Mouse (Mus musculus) E14TG2a.4 (cell line): ENCODE measurements at regions not wholly inside any gene's neighbourhood (a gene's known extent, or its start where the extent isn't known, plus 50 kb on each side); places are given as distances from the start of the nearest gene placed in this dataset.

Source experiments
- H3K27me3 ChIP-seq: 2 replicates; pipeline ENCODE4 v1.6.1; 2014; ENCODE audit warnings: low read length, control low read depth; ENCODE audit not compliant: insufficient read depth
- H3K36me3 ChIP-seq: 2 replicates; pipeline ENCODE4 v1.6.1; 2014; ENCODE audit warnings: low read length, control low read depth; ENCODE audit not compliant: insufficient read depth
- H3K4me1 ChIP-seq: replicated peaks from 2 replicates; pipeline ENCODE4 v1.6.1; 2014; ENCODE audit warnings: low read depth, low read length, control low read depth
- H3K4me3 ChIP-seq: replicated peaks from 2 replicates; pipeline ENCODE4 v1.5.1; 2014; ENCODE audit warnings: mild to moderate bottlenecking, low read length
- H3K9me3 ChIP-seq: 2 replicates; pipeline ENCODE4 v1.6.1; 2014; ENCODE audit warnings: low read length, control low read depth
- CTCF ChIP-seq: conservative IDR thresholded peaks from 2 replicates; pipeline ENCODE4 v1.5.1; 2014; ENCODE audit warnings: low read length
- NANOG ChIP-seq: IDR thresholded peaks from 2 replicates; pipeline ENCODE4 v1.6.1; 2014; ENCODE audit warnings: borderline replicate concordance, low read length, mixed read lengths
- POU5F1 ChIP-seq: IDR thresholded peaks from 2 replicates; pipeline ENCODE4 v1.6.1; 2014; ENCODE audit warnings: low read length, borderline replicate concordance

- Histone ChIP-seq H3K9me3 (no peaks in the 10 kb centered on the region), H3K4me1 (no peaks in the 10 kb centered on the region), H3K36me3 (no peaks in the 10 kb centered on the region), H3K4me3 (no peak overlapping the region), H3K27me3 (no peaks in the 10 kb centered on the region)
- TF ChIP-seq NANOG (no peak), CTCF (no peak), POU5F1 (no peak)
Measured at GRCm38 (mm10) chr13:5736472-5736871, 124.8 kb upstream of the Klf6 start.

DNA sequence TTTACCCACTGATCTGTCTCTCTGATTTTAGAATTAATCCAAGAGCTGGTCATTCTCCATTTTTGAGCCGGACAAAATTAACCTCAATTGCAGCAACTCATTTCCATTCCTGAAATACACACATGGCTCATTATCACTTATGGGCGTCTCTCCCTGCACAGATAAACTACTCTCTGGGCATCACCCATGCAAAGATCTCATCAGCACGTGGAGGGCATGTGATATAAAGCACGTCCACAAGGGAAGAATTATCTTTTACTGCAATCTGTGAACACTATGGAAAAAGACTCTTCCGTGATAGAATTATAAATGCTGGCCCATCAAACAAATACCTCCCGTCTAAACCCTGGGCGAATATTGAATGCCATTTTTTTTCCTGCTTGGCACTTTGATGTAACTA, 124.1 kb upstream of the Klf6 start:
- Histone ChIP-seq H3K9me3 (no peaks in the 10 kb centered on the region), H3K4me3 (no peak overlapping the region), H3K27me3 (no peaks in the 10 kb centered on the region), H3K36me3 (no peaks in the 10 kb centered on the region), H3K4me1 (no peaks in the 10 kb centered on the region)
- no peak for TF ChIP-seq NANOG
- no peak for TF ChIP-seq POU5F1
- TF ChIP-seq CTCF: no peak

GRCm38 (mm10) chr13:5740805-5741204, 120.5 kb upstream of the Klf6 start:
- no peak for TF ChIP-seq CTCF
- no peak for TF ChIP-seq NANOG
- Histone ChIP-seq H3K4me1 (no peaks in the 10 kb centered on the region), H3K4me3 (no peak overlapping the region), H3K27me3 (no peaks in the 10 kb centered on the region), H3K9me3 (peaks cover 12% of the 10 kb centered on the region; the same call in 1 of the 2 replicates), H3K36me3 (no peaks in the 10 kb centered on the region)

GRCm38 (mm10) chr13:5744949-5745348, 116.3 kb upstream of the Klf6 start:
- no peaks in the 10 kb centered on the region for H3K36me3 ChIP-seq
- H3K4me3 ChIP-seq: no peak overlapping the region
- no peaks in the 10 kb centered on the region for H3K27me3 ChIP-seq
- no peak for TF ChIP-seq NANOG
- no peak for TF ChIP-seq CTCF
- no peak for TF ChIP-seq POU5F1
- peaks cover 30% of the 10 kb centered on the region for H3K9me3 ChIP-seq
- H3K4me1 ChIP-seq: no peaks in the 10 kb centered on the region

GRCm38 (mm10) chr13:5757176-5757575, 104.1 kb upstream of the Klf6 start:
- Histone ChIP-seq H3K27me3 (no peaks in the 10 kb centered on the region), H3K4me3 (no peak overlapping the region), H3K4me1 (no peaks in the 10 kb centered on the region), H3K9me3 (no peaks in the 10 kb centered on the region), H3K36me3 (no peaks in the 10 kb centered on the region)
- TF ChIP-seq CTCF: no peak
- no peak for TF ChIP-seq POU5F1

DNA sequence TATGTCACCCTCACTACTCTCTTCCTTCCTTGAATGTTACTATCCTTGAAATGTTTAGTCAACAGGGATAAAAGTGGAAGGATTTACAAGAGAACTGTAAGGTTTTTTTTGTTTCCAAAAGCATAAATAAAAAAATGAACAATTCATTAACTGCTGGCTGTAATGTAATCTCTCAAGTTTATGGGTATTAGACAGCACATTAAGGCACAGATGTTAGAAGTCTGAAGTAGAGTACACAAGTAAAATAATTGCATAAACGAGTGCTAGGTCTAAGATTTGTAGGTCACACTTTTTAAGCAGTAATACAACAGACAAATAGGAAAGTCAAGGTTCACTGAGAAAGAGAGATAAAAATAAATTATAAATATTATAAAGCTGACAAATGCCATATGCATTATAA, 103.3 kb upstream of the Klf6 start:
- H3K9me3 ChIP-seq: no peaks in the 10 kb centered on the region
- H3K4me3 ChIP-seq: no peak overlapping the region
- no peaks in the 10 kb centered on the region for H3K36me3 ChIP-seq
- no peaks in the 10 kb centered on the region for H3K27me3 ChIP-seq
- no peaks in the 10 kb centered on the region for H3K4me1 ChIP-seq
- no peak for TF ChIP-seq POU5F1
- no peak for TF ChIP-seq CTCF
- TF ChIP-seq NANOG: no peak

GRCm38 (mm10) chr13:5760030-5760429, 101.3 kb upstream of the Klf6 start:
- Histone ChIP-seq H3K9me3 (no peaks in the 10 kb centered on the region), H3K4me1 (no peaks in the 10 kb centered on the region), H3K36me3 (no peaks in the 10 kb centered on the region), H3K27me3 (no peaks in the 10 kb centered on the region), H3K4me3 (no peak overlapping the region)
- TF ChIP-seq POU5F1: no peak
- no peak for TF ChIP-seq CTCF
- no peak for TF ChIP-seq NANOG

- Histone ChIP-seq H3K4me1 (no peaks in the 10 kb centered on the region), H3K27me3 (no peaks in the 10 kb centered on the region), H3K9me3 (no peaks in the 10 kb centered on the region), H3K36me3 (no peaks in the 10 kb centered on the region), H3K4me3 (no peak overlapping the region)
- TF ChIP-seq NANOG (no peak), POU5F1 (no peak)
Measured at GRCm38 (mm10) chr13:5766394-5766793, 94.9 kb upstream of the Klf6 start.

DNA sequence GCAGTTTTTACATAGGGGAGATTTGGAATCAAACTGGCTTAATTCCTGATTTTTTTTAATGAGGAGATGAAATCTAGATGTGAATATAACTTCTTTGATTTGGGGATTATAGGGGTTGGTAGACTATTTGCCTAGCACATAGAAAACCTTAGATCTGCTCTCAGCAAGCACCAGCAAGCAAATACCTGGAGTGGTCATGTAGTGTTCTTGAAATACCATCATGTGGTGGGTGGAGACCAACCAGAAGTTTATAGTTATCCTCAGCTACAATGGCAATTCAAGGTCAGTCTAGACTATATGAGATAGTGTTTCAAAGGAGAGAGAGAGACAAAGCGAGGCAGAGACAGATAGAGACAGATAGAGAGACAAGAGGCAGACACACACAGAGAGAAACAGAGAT, 94.1 kb upstream of the Klf6 start:
- TF ChIP-seq POU5F1 (no peak), CTCF (no peak), NANOG (no peak)
- no peaks in the 10 kb centered on the region for H3K9me3 ChIP-seq
- H3K36me3 ChIP-seq: no peaks in the 10 kb centered on the region
- no peaks in the 10 kb centered on the region for H3K4me1 ChIP-seq
- H3K27me3 ChIP-seq: no peaks in the 10 kb centered on the region
- H3K4me3 ChIP-seq: no peak overlapping the region
